Mouse (Mus musculus): Measurements from ENCODE around the gene Gm5431. TPM values are rescaled to one million over a fixed set of nuclear protein-coding genes. Genes with fewer than 3 reads are reported as not detected.

The Gm5431 gene
- total RNA-seq, 2 experiments from 2014 or later, result 0.28 to 0.43 TPM

DNA sequence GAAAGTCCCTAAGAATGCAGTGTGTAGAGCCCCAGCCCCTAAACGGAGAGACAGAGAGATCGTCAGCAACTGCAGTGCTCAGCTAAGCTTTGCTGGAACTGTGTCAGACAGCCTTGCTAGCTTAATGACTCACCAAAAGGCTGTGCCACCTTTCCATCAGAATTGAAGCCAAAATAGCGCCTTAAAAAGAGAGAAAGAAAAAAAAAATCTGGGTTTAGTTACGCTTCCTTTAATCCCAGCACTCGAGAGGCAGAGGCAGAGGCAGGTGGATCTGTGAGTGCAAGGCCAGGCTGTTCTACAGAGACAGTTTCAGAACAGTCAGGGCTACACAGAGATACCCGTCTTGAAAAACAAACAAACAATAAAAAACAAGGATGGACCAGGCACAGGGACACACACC, 57.7 kb downstream of the Gm5431 start:
- intact Hi-C loops (cut with DNase I), result no loop called here
- DNase-seq (ENCODE audit: extremely low spot score in 1 of 2, low spot score in 2 of 2), result no peak

DNA sequence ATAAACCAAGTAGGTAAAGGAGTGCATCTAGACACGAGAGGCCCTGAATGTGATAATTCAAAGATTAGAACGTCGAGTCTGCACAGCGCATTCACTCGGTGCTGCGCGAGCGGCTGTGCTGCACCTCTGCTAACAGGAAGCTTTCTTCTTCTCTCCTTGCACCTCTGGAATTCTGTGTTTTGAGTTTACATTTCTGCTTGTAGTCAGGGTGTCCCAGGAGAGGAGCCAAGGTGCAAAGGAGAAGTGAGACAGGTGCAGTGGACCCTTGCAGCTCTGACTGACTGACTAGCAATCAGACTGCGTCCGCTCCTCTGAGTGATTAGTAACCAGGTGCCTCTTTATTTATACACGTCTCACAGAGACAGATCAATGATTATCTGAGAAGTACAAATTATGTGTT, 58.8 kb downstream of the Gm5431 start:
- no peak for DNase-seq (ENCODE audit: extremely low spot score in 1 of 2, low spot score in 2 of 2)
- intact Hi-C loops (cut with DNase I), result no loop called here

DNA sequence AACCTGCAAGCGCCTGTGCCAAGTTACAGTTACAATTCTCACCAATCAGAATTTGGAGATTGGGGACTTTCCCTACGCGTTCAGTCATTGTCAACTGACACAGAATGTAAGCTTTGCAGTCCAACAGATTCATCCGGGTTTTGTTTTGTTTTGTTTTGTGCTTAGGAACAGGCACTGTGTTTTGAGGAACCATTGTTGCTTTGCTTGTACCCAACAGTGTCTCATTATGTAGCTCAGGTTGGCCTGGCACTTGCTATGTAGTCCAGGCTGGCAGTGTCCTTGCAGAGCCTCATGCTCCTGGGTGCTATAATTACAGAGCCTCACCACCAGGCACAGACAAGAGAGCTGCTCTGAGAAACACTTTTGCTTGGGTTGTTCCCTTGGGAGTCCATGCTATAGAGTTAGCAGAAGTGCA, 59.6 kb downstream of the Gm5431 start:
- no peak for DNase-seq (ENCODE audit: extremely low spot score in 1 of 2, low spot score in 2 of 2)
- intact Hi-C loops (cut with DNase I), result no loop called here

DNA sequence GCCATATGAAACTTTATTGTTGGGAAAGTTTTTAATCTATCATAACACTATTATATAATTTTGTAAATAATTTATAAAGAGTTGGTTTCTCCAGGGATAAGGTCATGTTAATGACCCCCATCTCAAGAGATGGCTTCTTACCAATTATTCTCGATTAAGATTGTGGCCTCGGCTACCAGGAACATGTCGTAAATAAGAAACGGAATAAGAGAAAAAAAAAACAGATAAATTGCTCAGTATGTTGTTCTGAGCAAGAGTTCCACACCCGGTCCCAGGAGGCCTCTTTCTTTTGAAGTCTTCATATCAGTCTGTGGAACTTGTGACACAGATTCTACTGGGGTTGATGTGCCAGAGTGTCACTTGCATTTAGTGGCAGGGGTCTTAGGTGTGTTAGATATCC, 60.8 kb downstream of the Gm5431 start:
- no peak for DNase-seq (ENCODE audit: extremely low spot score in 1 of 2, low spot score in 2 of 2)
- intact Hi-C loops (cut with DNase I), result no loop called here

DNA sequence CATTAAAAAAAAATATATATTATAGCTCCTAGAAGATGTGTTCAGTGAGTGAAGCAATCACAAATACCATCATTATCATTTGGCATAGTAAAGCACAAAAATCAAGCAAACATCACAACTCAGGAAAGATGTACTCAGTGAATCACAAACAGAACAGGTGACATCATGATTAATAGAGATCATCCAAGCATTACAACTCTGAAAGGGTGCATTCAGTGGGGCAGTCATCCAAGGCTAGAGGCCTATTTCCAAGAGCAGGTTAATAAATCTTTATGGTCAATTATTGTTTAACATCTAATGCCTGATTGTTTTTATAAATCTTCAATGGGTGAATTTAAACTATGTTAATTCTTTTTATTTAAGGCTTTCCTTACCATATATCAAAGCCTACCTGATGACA, 61.2 kb downstream of the Gm5431 start:
- intact Hi-C loops (cut with DNase I), result no loop called here
- no peak for DNase-seq (ENCODE audit: extremely low spot score in 1 of 2, low spot score in 2 of 2)

DNA sequence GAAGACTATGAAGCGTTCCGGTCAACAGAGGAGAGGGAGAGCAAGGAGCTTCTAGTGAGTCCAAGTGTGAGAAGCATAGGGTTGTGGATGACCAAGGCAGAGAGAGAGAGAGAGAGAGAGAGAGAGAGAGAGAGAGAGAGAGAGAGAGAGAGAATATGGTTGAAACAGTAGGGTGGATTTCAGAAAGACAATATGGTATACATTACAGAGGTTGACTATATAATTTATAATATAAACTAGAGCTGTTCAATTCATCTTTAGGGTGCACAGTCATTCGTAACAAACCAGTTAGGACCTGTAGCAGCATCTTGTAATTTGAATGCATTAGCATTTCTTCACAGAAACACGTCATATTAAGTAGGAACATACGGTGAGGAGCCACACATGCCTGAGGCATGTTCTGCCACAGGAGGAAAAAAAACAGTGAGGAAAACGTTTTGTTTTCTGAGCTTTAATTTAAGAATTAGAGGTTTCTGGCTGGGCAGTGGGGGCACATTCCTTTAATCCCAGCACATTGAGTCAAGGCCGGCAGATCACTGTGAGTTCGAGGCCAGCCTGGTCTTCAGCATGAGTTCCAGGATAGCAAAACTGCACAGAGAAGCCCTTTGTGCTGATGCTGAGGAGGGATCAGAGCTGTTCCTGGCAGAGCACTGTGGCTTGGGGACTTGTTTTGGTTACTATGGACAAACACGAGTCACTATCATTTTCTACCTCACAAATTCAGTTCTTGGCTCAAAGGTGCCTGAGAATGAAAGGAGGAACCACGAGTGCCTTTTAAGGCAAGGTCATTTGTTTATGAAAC, 62.9 kb downstream of the Gm5431 start:
- intact Hi-C loops (cut with DNase I), result no loop called here
- DNase-seq (ENCODE audit: extremely low spot score in 1 of 2, low spot score in 2 of 2), result no peak

DNA sequence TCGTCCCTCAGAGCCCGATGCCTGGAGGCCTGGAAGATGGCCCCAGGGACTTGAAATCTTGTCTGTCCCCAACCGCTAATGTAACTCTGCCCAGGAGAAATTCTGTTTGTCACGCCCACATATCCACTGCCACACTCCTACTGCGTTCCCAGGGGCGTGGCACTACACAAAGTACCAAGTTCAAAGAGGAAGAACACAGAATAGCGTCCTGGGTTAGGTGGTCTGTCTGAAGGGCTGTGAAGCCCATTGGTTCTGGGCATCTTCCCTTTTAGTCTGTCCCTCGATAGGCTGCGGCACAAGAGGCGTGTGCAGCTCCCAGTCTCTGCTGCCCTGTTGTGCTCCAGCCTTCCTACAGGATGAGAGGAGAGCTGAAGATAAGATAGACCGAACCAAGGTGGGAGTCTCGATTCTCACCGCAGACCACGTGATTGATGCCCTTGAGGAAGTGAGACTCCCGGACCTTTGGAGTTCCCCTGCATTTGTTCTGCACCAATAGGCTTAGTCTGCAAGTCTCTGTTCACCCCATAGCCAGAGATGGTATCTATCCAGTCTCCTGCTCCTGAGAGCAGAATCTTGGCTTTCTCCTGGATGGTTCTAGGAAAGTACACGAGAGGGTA, 63.7 kb downstream of the Gm5431 start:
- DNase-seq (ENCODE audit: extremely low spot score in 1 of 2, low spot score in 2 of 2), result no peak
- intact Hi-C loops (cut with DNase I), result no loop called here

Other genes starting within 250 kb of the Gm5431 start
- gene Rack1, start 101.9 kb downstream of the Gm5431 start, total RNA-seq (2021), result 100 to 1,000 TPM; 345 to 360 TPM
- 10 to 100 TPM; 44.0 to 48.2 TPM for gene Trim41, start 84.9 kb downstream of the Gm5431 start, total RNA-seq (2021)
- gene Trim7, start 76.1 kb downstream of the Gm5431 start, total RNA-seq (2021), result 1 to 10 TPM; 3.0 to 3.1 TPM
- gene Gm12184, start 75.6 kb downstream of the Gm5431 start, total RNA-seq (2021), result 1 to 10 TPM in 1 of 2 experiments, under 1 TPM in 1; 0.75 to 1.6 TPM
- gene Irgm1, start 30.5 kb downstream of the Gm5431 start, total RNA-seq (2021), result 1 to 10 TPM; 2.8 to 3.6 TPM
- gene Psme2b, start 44.0 kb upstream of the Gm5431 start, total RNA-seq (2021), result 1 to 10 TPM; 1.2 to 1.3 TPM
- gene Olfr56, start 76.7 kb upstream of the Gm5431 start, total RNA-seq (2021), result not detected
- gene 9930111J21Rik1, start 77.2 kb upstream of the Gm5431 start, total RNA-seq (2021), result under 1 TPM; 0.77 to 0.90 TPM
- gene Gm12185, start 90.0 kb upstream of the Gm5431 start, total RNA-seq (2021), result not detected
- under 1 TPM in 1 of 2 experiments, not detected in 1; 0.11 TPM for gene Tgtp1, start 92.0 kb upstream of the Gm5431 start, total RNA-seq (2021)
- gene 9930111J21Rik2, start 149.0 kb upstream of the Gm5431 start, total RNA-seq (2021), result 1 to 10 TPM in 1 of 2 experiments, under 1 TPM in 1; 0.85 to 1.2 TPM
- gene Tgtp2, start 162.0 kb upstream of the Gm5431 start, total RNA-seq (2021), result not detected
- gene Ifi47, start 174.4 kb upstream of the Gm5431 start, total RNA-seq (2021), result under 1 TPM; 0.45 to 0.61 TPM
- gene Olfr1396, start 212.7 kb upstream of the Gm5431 start, total RNA-seq (2021), result not detected
- gene Olfr1395, start 240.1 kb upstream of the Gm5431 start, total RNA-seq (2021), result not detected